Mouse (Mus musculus) liver, embryonic 14.5 days (tissue): ENCODE data around the gene Tef.

Source experiments
- CTCF ChIP-seq: IDR thresholded peaks from 2 replicates; pipeline ENCODE4 v1.5.1; 2016; ENCODE audit warnings: antibody characterized with exemption, low read depth, control low read depth
- EP300 ChIP-seq: IDR thresholded peaks from 2 replicates; pipeline ENCODE4 v1.6.1; 2016; ENCODE audit warnings: antibody characterized with exemption, low read depth

GRCm38 (mm10) chr15:81852411-81853000 is 50.3 kb downstream of the Tef start:
- no peak for TF ChIP-seq EP300
- TF ChIP-seq CTCF, result no peak
